Mouse (Mus musculus) WW6 (cell line): ENCODE data around the gene 4932411N23Rik.
"Not testable (repeated sequence)": the region's sequence is repeated elsewhere in the genome, so short reads cannot be mapped to it uniquely, and the experiment has no call there.

Experiments used
- DNase-seq: peaks from one replicate; pipeline ENCODE4 v3.0.0-alpha.2; 2013; ENCODE audit warnings: low read depth, low spot score

4932411N23Rik gene

GRCm38 (mm10) chrX:126815768-126816167 is at the start of gene 4932411N23Rik:
Gene 4932411N23Rik (minus strand): TSS chrX:126815868.
- no peak for DNase-seq

- no peak for DNase-seq
Observed at GRCm38 (mm10) chrX:126779895-126780294, 35.8 kb downstream of the 4932411N23Rik start.

- DNase-seq = not testable (repeated sequence)
Observed at GRCm38 (mm10) chrX:126777643-126778042, 38.0 kb downstream of the 4932411N23Rik start.

- DNase-seq = not testable (repeated sequence)
Observed at GRCm38 (mm10) chrX:126774846-126775245, 40.8 kb downstream of the 4932411N23Rik start.

- not testable (repeated sequence) for DNase-seq
Observed at GRCm38 (mm10) chrX:126773511-126773910, 42.2 kb downstream of the 4932411N23Rik start.
